Mouse (Mus musculus) cerebellum, adult 2 months (tissue): ENCODE results near the gene Polr3b. TPM values are rescaled to one million over a fixed set of nuclear protein-coding genes. Genes with fewer than 3 reads are reported as not detected.

ENCODE experiments used
- DNase-seq, 2 experiments: peaks; one replicate each; pipeline ENCODE4 v3.0.0; 2021
- H3K27ac ChIP-seq: fragments of 200-500 bp; 2 replicates; pipeline ENCODE4 v1.5.1; 2012; ENCODE audit warnings: low read length, control low read depth, inconsistent platforms; ENCODE audit not compliant: insufficient read depth
- H3K27me3 ChIP-seq: fragments of 200-500 bp; 2 replicates; pipeline ENCODE4 v1.6.1; 2012; ENCODE audit warnings: inconsistent platforms, mild to moderate bottlenecking, low read length, moderate library complexity; ENCODE audit not compliant: control insufficient read depth, insufficient read depth
- H3K4me1 ChIP-seq: fragments of 200-500 bp; 2 replicates; pipeline ENCODE4 v1.6.1; 2011; ENCODE audit warnings: low read length; ENCODE audit not compliant: control insufficient read depth, insufficient read depth
- H3K4me3 ChIP-seq: fragments of 200-500 bp; replicated peaks from 2 replicates; pipeline ENCODE3; 2011; ENCODE audit warnings: mild to moderate bottlenecking, low read depth, low read length, control low read depth; ENCODE audit not compliant: insufficient read depth
- CTCF ChIP-seq: fragments of 200-500 bp; IDR thresholded peaks from 2 replicates; pipeline ENCODE4 v1.5.1; 2011; ENCODE audit warnings: low read depth, mild to moderate bottlenecking, control low read depth, low read length, moderate library complexity, borderline replicate concordance; ENCODE audit not compliant: insufficient read depth
- POLR2A ChIP-seq: fragments of 200-500 bp; IDR thresholded peaks from 2 replicates; pipeline ENCODE4 v1.6.1; 2011; ENCODE audit warnings: low read length, control low read depth, borderline replicate concordance; ENCODE audit not compliant: insufficient read depth
- WGBS: fragments of 180-500 bp; shearing (Covaris S2); methylation state at CpG from one replicate; pipeline ENCODE4 v1.1.7; 2018; 5-methylcytosine and 5-hydroxymethylcytosine counted together
- polyA plus RNA-seq: library from polyadenylated mRNA; depleted of rRNA; stranded (reverse); fragments of >200 nt; gene quantifications from 2 replicates; pipeline ENCODE4 v1.2.3, GENCODE M21; 2012

The Polr3b gene
- polyA plus RNA-seq, 1 experiment, result 9.7 TPM

- H3K27me3 ChIP-seq, result no peaks in the 10 kb centered on the region
- H3K27ac ChIP-seq, result no peak overlapping the region
- 92% methylated on average over 7 of the region's 7 CpGs for WGBS
- H3K4me1 ChIP-seq, result no peaks in the 10 kb centered on the region
- H3K4me3 ChIP-seq, result no peak overlapping the region
- no peak for DNase-seq
- TF ChIP-seq POLR2A, result no peak
- no peak for TF ChIP-seq CTCF
Measured at GRCm38 (mm10) chr10:84715639-84716038, 93.5 kb downstream of the Polr3b start.

DNA sequence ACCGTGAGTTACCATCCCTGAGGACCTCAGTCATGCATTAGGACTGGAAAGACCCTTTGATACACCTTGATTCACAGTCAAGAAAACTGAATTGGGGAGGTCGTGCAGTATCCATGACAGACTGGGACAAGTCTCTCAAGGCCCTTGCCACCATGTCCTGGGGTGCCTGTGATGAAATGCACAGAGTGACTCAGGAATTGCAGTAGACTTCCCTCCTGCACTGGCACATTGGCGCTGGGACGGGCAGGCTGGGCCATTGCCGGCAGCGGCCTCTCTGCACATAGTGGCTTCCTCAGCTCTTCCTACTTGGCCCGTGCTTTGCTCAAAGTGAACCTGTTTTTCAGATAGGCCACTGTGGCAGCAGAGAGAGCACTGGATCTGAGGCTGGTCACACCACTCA is 94.5 kb downstream of the Polr3b start:
- 91% methylated on average over 7 of the region's 7 CpGs for WGBS
- TF ChIP-seq POLR2A, result no peak
- no peak for TF ChIP-seq CTCF
- Histone ChIP-seq H3K4me3 (no peak overlapping the region), H3K27me3 (no peaks in the 10 kb centered on the region), H3K4me1 (no peaks in the 10 kb centered on the region), H3K27ac (no peak overlapping the region)
- DNase-seq, result no peak

GRCm38 (mm10) chr10:84722711-84723110 is 100.6 kb downstream of the Polr3b start:
- 85% methylated on average over 12 of the region's 12 CpGs for WGBS
- no peaks in the 10 kb centered on the region for H3K27me3 ChIP-seq
- no peak overlapping the region for H3K4me3 ChIP-seq
- no peaks in the 10 kb centered on the region for H3K4me1 ChIP-seq
- DNase-seq, result no peak
- TF ChIP-seq POLR2A (no peak), CTCF (no peak)
- no peak overlapping the region for H3K27ac ChIP-seq

DNA sequence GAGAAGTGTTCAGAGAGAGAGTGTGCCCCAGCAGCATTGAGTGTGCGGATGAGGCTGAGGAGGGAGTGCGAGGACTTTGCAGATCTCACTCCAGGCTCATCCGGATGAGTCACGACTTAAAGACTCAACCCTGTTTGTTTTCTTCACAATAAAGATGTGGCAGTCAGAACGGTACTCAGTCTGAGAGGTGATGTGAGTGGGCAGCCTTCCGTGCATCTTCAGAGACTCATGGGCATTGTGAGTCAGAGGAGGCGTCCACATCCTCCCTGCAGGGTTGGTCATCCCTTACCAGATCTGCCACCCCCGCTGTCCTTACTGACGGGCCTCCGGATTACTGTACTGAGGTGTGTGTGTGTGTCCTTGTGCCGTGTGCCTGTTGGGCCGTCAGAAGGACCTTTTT is 104.9 kb downstream of the Polr3b start:
- no peak for TF ChIP-seq CTCF
- TF ChIP-seq POLR2A, result no peak
- WGBS, result 91% methylated on average over 12 of the region's 12 CpGs
- H3K27me3 ChIP-seq, result no peaks in the 10 kb centered on the region
- no peak for DNase-seq
- H3K27ac ChIP-seq, result no peak overlapping the region
- no peaks in the 10 kb centered on the region for H3K4me1 ChIP-seq
- H3K4me3 ChIP-seq, result no peak overlapping the region

DNA sequence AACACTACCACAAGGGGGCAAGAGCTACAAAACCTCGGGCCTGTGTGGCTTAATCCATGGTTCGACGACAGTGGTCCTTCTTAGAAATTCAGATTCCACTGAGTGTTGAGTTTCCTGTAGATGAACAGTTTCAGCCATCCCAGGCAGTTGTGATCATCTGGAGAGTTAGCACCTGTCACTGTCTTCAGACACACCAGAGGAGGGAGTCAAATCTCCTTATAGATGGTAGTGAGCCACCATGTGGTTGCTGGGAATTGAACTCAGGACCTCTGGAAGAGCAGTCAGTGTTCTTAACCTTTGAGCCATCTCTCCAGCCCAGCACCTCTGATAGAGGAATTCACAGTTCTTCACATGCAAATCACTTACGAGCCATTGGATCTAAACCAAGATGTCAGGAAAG is 105.7 kb downstream of the Polr3b start:
- TF ChIP-seq CTCF, result no peak
- no peak for TF ChIP-seq POLR2A
- no peak overlapping the region for H3K4me3 ChIP-seq
- WGBS, result 80% methylated on average over 4 of the region's 4 CpGs
- no peak for DNase-seq
- H3K4me1 ChIP-seq, result no peaks in the 10 kb centered on the region
- no peak overlapping the region for H3K27ac ChIP-seq
- no peaks in the 10 kb centered on the region for H3K27me3 ChIP-seq

- TF ChIP-seq CTCF (no peak), POLR2A (no peak)
- H3K4me1 ChIP-seq, result no peaks in the 10 kb centered on the region
- H3K4me3 ChIP-seq, result no peak overlapping the region
- DNase-seq, result no peak
- no peak overlapping the region for H3K27ac ChIP-seq
- no peaks in the 10 kb centered on the region for H3K27me3 ChIP-seq
- WGBS, result 91% methylated on average over 3 of the region's 3 CpGs
Measured at GRCm38 (mm10) chr10:84730078-84730477, 108.0 kb downstream of the Polr3b start.

- Histone ChIP-seq H3K4me1 (no peaks in the 10 kb centered on the region), H3K27ac (no peak overlapping the region), H3K27me3 (no peaks in the 10 kb centered on the region), H3K4me3 (no peak overlapping the region)
- TF ChIP-seq POLR2A, result no peak
- TF ChIP-seq CTCF, result no peak
- no peak for DNase-seq
- 94% methylated on average over 9 of the region's 9 CpGs for WGBS
Measured at GRCm38 (mm10) chr10:84730956-84731355, 108.9 kb downstream of the Polr3b start.

DNA sequence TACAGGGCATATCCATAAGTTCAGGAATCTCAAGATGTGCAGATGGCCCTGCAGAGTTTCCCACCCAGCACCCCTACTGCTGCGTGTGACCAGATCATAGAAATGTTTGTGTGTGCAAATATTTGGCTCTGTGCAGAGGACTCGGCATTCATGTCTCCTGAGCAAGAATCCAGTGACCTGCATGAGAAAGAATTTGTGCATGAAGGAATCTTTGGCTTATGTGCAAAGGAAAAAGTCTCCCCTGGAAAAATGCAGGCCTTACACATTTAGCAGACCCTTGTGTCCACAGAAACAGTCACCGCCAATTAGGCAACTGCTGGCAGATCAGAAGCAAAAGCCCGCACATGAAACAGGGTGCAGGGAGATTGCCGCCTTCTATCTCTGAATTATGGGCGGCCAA is 111.4 kb downstream of the Polr3b start:
- 17% methylated on average over 6 of the region's 6 CpGs for WGBS
- Histone ChIP-seq H3K27me3 (no peaks in the 10 kb centered on the region), H3K4me3 (no peak overlapping the region), H3K27ac (no peak overlapping the region), H3K4me1 (no peaks in the 10 kb centered on the region)
- TF ChIP-seq POLR2A (no peak), CTCF (no peak)
- no peak for DNase-seq
